Mouse (Mus musculus): ENCODE results near the gene Wnk2. TPM values are rescaled to one million over a fixed set of nuclear protein-coding genes. Genes with fewer than 3 reads are reported as not detected.

The Wnk2 gene
- 0.11 and 0.18 TPM in 2 replicates for polyA plus RNA-seq (2012)

DNA sequence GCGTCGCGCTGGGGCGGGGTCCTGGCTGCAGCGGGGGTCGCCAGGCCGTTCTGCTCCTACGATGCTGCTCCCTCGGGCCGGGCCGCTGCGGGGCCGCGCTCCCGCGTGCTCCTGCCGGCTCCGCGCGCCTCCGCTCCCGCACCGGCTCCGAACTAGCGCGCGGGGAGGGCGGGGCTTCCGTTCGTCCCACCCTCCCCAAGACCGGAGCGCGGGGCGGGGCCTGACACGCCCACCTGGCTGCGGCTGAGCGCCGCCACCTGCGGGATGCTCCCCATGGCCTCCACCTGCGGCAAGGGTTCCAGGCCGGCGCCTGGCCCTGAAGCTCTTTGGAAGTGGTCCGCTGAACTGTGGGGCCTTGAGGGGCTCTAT, at the start of gene Wnk2:
Gene Wnk2, minus strand, starts transcription at position 157 of the 369 bp plus-strand sequence.

DNA sequence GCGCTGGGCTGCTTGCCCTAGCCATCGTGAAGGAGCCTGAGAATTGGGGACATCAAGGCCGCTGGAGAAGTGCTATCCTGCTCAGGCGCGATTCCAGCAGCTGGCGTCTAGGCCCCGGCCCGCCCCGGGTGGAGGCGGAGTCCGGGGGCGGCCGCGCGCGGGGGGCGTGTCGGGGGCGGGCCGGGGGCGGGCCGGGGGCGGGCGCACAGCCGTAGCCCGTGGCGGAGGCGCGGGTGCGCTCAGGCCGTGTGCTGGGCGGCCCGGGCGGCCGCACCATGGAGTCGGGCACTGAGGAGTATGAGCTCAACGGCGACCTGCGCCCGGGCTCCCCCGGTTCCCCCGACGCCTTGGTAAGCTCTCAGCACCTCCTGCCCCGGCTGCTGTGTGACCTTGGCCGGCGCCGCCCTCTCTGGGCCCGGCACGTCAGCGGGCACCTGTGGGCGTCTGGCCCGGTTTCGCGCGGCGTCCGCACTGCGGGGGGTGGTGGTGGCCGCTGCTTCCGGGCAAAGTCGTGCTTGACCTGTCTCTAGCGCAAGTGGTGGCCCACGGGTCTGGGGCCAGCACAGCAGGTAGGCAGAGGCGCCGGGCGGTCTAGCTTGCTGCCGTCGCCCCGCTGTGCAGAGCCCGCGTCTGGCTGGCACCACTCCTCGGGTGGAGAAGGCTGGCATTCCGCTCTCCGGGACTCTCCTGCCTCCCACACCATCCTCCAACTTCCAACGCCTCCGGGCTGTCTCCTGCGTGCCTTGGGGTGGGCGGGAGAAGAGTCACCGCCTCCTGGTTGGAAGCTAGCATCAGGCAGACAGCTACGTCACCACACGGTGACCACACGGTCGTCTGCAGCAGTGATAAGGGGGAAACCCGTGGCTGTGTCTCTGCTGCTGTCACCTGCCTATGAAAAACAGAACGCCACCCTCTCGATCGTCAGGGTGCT, 39.7 kb upstream of the Wnk2 start, which contains the start of gene Ninj1:
Gene Ninj1, plus strand, starts transcription at position 198 of the 931 bp plus-strand sequence.

Other genes starting within 250 kb of the Wnk2 start
- gene Fam120a, start 180.0 kb downstream of the Wnk2 start, polyA plus RNA-seq (2012): 137 and 139 TPM in 2 replicates
- gene Ninj1, start 39.5 kb upstream of the Wnk2 start, polyA plus RNA-seq (2012): 375 and 432 TPM in 2 replicates
- gene Card19, start 68.0 kb upstream of the Wnk2 start, polyA plus RNA-seq (2012): 161 and 163 TPM in 2 replicates
- 7.0 and 10.9 TPM in 2 replicates for gene Susd3, start 100.7 kb upstream of the Wnk2 start, polyA plus RNA-seq (2012)
- gene Fgd3, start 172.3 kb upstream of the Wnk2 start, polyA plus RNA-seq (2012): 8.4 and 8.8 TPM in 2 replicates
- gene Bicd2, start 193.6 kb upstream of the Wnk2 start, polyA plus RNA-seq (2012): 20.2 and 24.5 TPM in 2 replicates